Mouse (Mus musculus) embryonic fibroblast, embryonic 13.5 days (primary cell): ENCODE measurements around the gene Cd52. TPM values are rescaled to one million over a fixed set of nuclear protein-coding genes. Genes with fewer than 3 reads are reported as not detected.

Source experiments
- H3K27ac ChIP-seq: 2 replicates; pipeline ENCODE4 v1.5.1; 2012; ENCODE audit warnings: low read length, control low read depth, inconsistent platforms; ENCODE audit not compliant: insufficient read depth
- H3K4me1 ChIP-seq: 2 replicates; pipeline ENCODE4 v1.6.1; 2011; ENCODE audit warnings: low read length; ENCODE audit not compliant: control insufficient read depth, insufficient read depth
- H3K4me3 ChIP-seq: 2 replicates; pipeline ENCODE4 v1.5.1; 2011; ENCODE audit warnings: mild to moderate bottlenecking, control low read depth, low read length; ENCODE audit not compliant: insufficient read depth
- CTCF ChIP-seq: IDR thresholded peaks from 2 replicates; pipeline ENCODE4 v1.5.1; 2011; ENCODE audit warnings: mild to moderate bottlenecking, control low read depth, low read length, moderate library complexity, borderline replicate concordance; ENCODE audit not compliant: insufficient read depth
- POLR2A ChIP-seq: IDR thresholded peaks from 2 replicates; pipeline ENCODE4 v1.6.1; 2011; ENCODE audit warnings: low read depth, mild to moderate bottlenecking, control low read depth, low read length, moderate library complexity
- polyA plus RNA-seq: library from polyadenylated mRNA; stranded (reverse); fragments of >200 nt; gene quantifications from 2 replicates; pipeline ENCODE4 v1.2.4, GENCODE M21; 2011; ENCODE audit warnings: low read depth; ENCODE audit not compliant: missing spikeins, insufficient read length

Gene Cd52
- polyA plus RNA-seq, 1 experiment = 6.0 TPM

- Histone ChIP-seq H3K4me1 (no peaks in the 10 kb centered on the region), H3K27ac (no peak overlapping the region), H3K4me3 (no peak overlapping the region)
- TF ChIP-seq CTCF = no peak
Observed at GRCm38 (mm10) chr4:134108196-134108595, 13.3 kb upstream of the Cd52 start.

DNA sequence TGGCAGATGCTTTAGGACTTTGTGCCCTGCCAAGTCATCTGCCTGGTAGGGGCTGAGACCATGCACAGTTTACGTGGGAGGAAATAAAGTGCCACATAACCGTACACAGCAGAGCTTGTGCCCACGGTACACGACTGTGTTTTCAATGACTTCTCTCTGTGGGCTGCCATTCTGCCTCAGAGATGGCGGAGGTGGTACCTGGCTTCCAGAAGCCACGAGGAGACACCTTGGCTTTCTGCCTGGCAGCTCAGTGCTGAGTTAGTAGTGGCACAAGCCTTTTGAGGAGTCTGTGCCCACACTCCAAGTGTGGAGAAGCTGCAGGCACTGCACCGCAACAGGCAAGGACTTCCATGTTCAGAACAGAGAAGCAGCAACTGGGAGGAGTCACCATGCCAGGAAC is 12.8 kb upstream of the Cd52 start:
- no peak for TF ChIP-seq POLR2A
- TF ChIP-seq CTCF = no peak
- Histone ChIP-seq H3K4me1 (no peaks in the 10 kb centered on the region), H3K4me3 (no peak overlapping the region), H3K27ac (no peak overlapping the region)

- no peak for TF ChIP-seq CTCF
- no peak for TF ChIP-seq POLR2A
- Histone ChIP-seq H3K4me3 (no peak overlapping the region), H3K4me1 (no peaks in the 10 kb centered on the region), H3K27ac (no peak overlapping the region)
Observed at GRCm38 (mm10) chr4:134106105-134106504, 11.2 kb upstream of the Cd52 start.

GRCm38 (mm10) chr4:134102742-134103119 is 7.8 kb upstream of the Cd52 start:
- no peak overlapping the region for H3K27ac ChIP-seq
- no peaks in the 10 kb centered on the region for H3K4me1 ChIP-seq
- peak overlapping the region; percentile 81 for H3K4me3 ChIP-seq
- TF ChIP-seq POLR2A = no peak
- no peak for TF ChIP-seq CTCF

GRCm38 (mm10) chr4:134101979-134102741 is 7.3 kb upstream of the Cd52 start, which contains the start of gene Ubxn11:
TSS of gene Ubxn11 (plus strand) at chr4:134102570.
- Histone ChIP-seq H3K27ac (no peak within 1 kb of the TSS), H3K4me3 (peak within 1 kb of the TSS; percentile 81), H3K4me1 (no peaks in the 10 kb centered on the region)
- TF ChIP-seq CTCF (no peak), POLR2A (no peak)

DNA sequence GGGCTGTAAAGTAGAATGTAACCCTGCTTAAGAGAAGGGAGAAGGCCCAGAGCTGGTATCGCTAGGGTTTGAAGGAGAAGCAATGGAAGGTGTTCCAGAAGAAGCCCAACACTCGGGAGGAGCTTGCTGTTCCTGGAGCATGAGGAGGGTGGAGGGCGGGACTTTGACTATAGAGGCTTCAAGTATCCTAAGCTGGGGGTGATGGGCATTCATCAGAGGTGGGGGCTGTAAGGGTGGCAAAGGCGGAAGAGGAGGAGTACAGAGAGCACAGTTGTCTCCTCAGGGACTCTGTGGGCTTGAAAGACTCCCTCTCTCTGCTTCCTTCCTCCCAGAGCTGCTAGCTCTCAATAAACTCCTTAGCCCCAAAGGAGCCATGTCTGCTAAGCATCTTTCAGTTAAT is 5.4 kb upstream of the Cd52 start:
- H3K4me3 ChIP-seq = no peak overlapping the region
- H3K4me1 ChIP-seq = no peaks in the 10 kb centered on the region
- no peak for TF ChIP-seq POLR2A
- TF ChIP-seq CTCF = no peak
- no peak overlapping the region for H3K27ac ChIP-seq

DNA sequence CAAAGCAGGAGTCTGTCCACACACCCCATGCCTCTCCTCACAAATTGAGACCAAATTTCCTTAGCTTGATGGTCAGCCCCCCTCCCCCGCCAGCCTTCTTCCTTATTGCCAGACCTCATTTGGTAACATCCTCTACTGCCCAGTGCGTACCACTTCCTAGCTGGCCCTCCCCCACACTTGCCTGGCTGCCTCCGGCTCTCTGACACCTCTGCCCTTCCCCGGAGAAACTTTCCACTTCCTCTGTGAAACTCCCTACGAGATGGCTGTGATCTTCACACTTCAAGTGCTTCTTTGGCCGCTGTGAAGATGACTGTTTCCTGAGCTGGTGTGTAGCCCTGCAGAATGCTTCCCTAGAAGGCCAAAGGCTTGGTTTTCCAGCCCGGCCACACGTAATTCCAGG is 3.7 kb upstream of the Cd52 start:
- Histone ChIP-seq H3K27ac (no peak overlapping the region), H3K4me1 (no peaks in the 10 kb centered on the region), H3K4me3 (no peak overlapping the region)
- TF ChIP-seq CTCF (no peak), POLR2A (no peak)

DNA sequence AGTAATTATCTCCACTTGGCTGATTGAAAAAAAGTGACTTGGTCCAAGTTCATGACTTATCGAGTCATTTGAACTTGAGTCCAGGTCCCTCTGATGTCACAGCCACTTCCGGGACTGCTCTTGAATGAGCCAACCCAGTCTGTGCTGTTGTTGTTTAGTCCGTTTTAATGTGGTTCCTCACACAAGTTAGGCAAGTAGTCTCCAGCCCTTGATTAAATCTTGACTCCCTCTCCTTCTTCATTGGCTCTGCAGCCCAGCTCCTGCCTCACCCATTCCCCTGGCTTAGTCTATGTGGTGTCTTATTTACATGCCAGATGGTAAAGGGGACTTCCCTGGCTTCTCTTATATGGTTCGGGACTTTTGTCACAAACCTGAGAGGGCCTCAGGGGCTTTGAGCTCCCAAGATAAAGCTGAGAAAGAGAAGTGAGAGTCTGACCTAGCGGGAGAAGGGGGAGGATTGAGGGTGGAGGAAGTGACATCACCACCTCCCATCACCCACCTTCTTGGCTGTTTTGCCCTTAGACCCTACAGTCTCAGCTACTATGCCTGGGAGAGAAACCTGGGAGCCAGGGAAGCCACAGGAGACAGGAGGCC is 2.2 kb upstream of the Cd52 start:
- H3K4me3 ChIP-seq = no peak overlapping the region
- H3K4me1 ChIP-seq = no peaks in the 10 kb centered on the region
- no peak overlapping the region for H3K27ac ChIP-seq
- TF ChIP-seq CTCF (no peak), POLR2A (no peak)

DNA sequence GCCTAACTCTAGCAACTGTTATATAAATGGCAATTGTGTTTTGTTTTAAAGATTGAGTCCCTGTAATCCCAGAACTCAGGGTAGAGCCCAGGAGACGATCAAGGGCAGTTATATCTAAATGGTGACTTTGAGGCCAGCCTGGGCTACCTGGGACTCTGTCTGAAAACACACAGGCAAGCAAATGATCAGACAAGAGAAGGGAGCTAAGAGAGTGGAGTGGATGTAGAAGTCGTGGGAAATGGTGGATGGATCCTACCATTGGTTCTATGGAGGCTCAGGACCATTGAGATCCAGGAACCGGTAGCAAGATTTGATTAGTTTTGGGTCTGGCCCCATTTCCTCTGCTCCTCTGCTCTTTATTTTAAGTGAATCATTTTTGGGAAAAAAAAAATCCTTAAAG is 1.2 kb upstream of the Cd52 start:
- Histone ChIP-seq H3K27ac (no peak overlapping the region), H3K4me1 (no peaks in the 10 kb centered on the region), H3K4me3 (no peak overlapping the region)
- TF ChIP-seq CTCF = no peak
- TF ChIP-seq POLR2A = no peak

GRCm38 (mm10) chr4:134094004-134094564 is 798 bp downstream of the Cd52 start:
- TF ChIP-seq CTCF (no peak), POLR2A (no peak)
- H3K4me3 ChIP-seq = no peak overlapping the region
- H3K27ac ChIP-seq = no peak overlapping the region
- no peaks in the 10 kb centered on the region for H3K4me1 ChIP-seq
